Mouse (Mus musculus) testis, adult 2 months (tissue): ENCODE measurements around the gene Dcun1d3.

ENCODE experiments used
- CTCF ChIP-seq: fragments of 200-500 bp; IDR thresholded peaks from 2 replicates; pipeline ENCODE4 v1.5.1; 2012; ENCODE audit warnings: low read depth, mild to moderate bottlenecking, inconsistent platforms, low read length, moderate library complexity; ENCODE audit not compliant: control insufficient read depth, insufficient read depth, insufficient replicate concordance
- POLR2A ChIP-seq: fragments of 200-500 bp; IDR thresholded peaks from 2 replicates; pipeline ENCODE4 v1.6.1; 2012; ENCODE audit warnings: low read depth, mild to moderate bottlenecking, inconsistent platforms, low read length, moderate library complexity; ENCODE audit not compliant: control insufficient read depth

DNA sequence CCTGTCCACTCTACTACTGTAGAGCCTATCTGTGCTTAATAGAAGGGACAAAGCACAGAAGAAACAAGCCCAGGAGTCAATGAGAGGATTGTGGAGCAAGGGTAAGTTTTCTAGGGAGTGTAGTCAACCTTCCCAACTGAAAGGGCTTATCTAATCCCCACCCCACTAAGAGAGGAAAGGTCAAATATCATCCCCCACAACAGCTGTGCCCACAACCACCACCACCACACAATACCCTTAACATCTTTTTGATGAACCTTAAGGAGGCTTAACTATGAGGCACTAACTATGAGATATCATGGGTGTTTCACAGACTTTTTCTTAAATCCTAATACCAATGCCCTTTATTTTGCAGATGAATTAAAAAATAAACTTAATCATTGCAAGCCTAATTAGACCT, 43.6 kb downstream of the Dcun1d3 start:
- TF ChIP-seq CTCF (no peak), POLR2A (no peak)
